Mouse (Mus musculus): ENCODE data around the gene Ppp1r9b.
A peak's percentile ranks its signal among the peaks of the same experiment; 100 is the strongest.

Gene Ppp1r9b

GRCm38 (mm10) chr11:94978178-94978915 is 12.5 kb upstream of the Ppp1r9b start:
- no peak for DNase-seq

- DNase-seq = peak; percentile 98
Observed at GRCm38 (mm10) chr11:94978947-94979346, 11.9 kb upstream of the Ppp1r9b start.

- no peak for DNase-seq
Observed at GRCm38 (mm10) chr11:94979462-94980179, 11.2 kb upstream of the Ppp1r9b start.

- DNase-seq = no peak
Observed at GRCm38 (mm10) chr11:94985140-94985539, 5.7 kb upstream of the Ppp1r9b start.

- no peak for DNase-seq
Observed at GRCm38 (mm10) chr11:94985822-94986221, 5.0 kb upstream of the Ppp1r9b start.

GRCm38 (mm10) chr11:94986435-94986834 is 4.4 kb upstream of the Ppp1r9b start:
- DNase-seq = no peak

- DNase-seq = no peak
Observed at GRCm38 (mm10) chr11:94987341-94987740, 3.5 kb upstream of the Ppp1r9b start.

- DNase-seq = no peak
Observed at GRCm38 (mm10) chr11:94987851-94988250, 3.0 kb upstream of the Ppp1r9b start.

- DNase-seq = no peak
Observed at GRCm38 (mm10) chr11:94988780-94989561, 1.9 kb upstream of the Ppp1r9b start.

GRCm38 (mm10) chr11:94989562-94990017 is 1.2 kb upstream of the Ppp1r9b start:
- peak; percentile 89 for DNase-seq

- DNase-seq = no peak
Observed at GRCm38 (mm10) chr11:94990102-94990748, 610 bp upstream of the Ppp1r9b start.

- no peak for DNase-seq
Observed at GRCm38 (mm10) chr11:94991641-94992479, 1.0 kb downstream of the Ppp1r9b start.

- no peak for DNase-seq
Observed at GRCm38 (mm10) chr11:94992480-94992753, 1.6 kb downstream of the Ppp1r9b start.

- peak; percentile 70 for DNase-seq
Observed at GRCm38 (mm10) chr11:94992754-94993606, 2.1 kb downstream of the Ppp1r9b start.

GRCm38 (mm10) chr11:94994208-94994814 is 3.5 kb downstream of the Ppp1r9b start:
- no peak for DNase-seq

GRCm38 (mm10) chr11:94994947-94995772 is 4.3 kb downstream of the Ppp1r9b start:
- DNase-seq = no peak

- no peak for DNase-seq
Observed at GRCm38 (mm10) chr11:94996101-94996500, 5.3 kb downstream of the Ppp1r9b start.

GRCm38 (mm10) chr11:94996984-94997383 is 6.1 kb downstream of the Ppp1r9b start:
- DNase-seq = no peak

GRCm38 (mm10) chr11:94997596-94997995 is 6.8 kb downstream of the Ppp1r9b start:
- no peak for DNase-seq

GRCm38 (mm10) chr11:94998041-94998531 is 7.3 kb downstream of the Ppp1r9b start:
- DNase-seq = peak; percentile 80
